Mouse (Mus musculus) c-Kit-negative CD71-positive TER-119-positive erythroid progenitor cells, embryonic 14.5 days (primary cell): ENCODE data around the gene 4930426L09Rik.

ENCODE experiments used
- DNase-seq: peaks from one replicate; pipeline ENCODE4 v3.0.0-alpha.2; 2013; ENCODE audit warnings: low read depth, low spot score

Gene 4930426L09Rik

GRCm38 (mm10) chr2:18970461-18970860, 27.7 kb upstream of the 4930426L09Rik start:
- no peak for DNase-seq

DNA sequence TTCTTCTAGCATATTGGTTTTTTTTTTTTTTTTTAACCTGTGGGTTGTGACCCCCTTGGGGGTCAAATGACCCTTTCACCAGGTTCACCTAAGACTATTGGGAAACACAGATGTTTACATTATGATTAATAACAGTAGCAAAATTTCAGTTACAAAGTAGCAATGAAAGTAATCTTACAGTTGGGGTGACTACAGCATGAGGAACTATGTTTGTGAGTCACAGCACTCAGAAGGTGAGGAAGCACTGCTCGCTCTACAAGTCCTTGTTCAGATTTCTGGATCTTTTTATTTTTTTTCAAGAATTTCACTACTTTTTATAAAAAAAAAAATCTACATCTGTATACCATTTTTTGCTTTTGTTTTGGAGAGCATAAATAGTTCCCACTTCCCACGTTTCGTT, 26.6 kb upstream of the 4930426L09Rik start:
- no peak for DNase-seq

DNA sequence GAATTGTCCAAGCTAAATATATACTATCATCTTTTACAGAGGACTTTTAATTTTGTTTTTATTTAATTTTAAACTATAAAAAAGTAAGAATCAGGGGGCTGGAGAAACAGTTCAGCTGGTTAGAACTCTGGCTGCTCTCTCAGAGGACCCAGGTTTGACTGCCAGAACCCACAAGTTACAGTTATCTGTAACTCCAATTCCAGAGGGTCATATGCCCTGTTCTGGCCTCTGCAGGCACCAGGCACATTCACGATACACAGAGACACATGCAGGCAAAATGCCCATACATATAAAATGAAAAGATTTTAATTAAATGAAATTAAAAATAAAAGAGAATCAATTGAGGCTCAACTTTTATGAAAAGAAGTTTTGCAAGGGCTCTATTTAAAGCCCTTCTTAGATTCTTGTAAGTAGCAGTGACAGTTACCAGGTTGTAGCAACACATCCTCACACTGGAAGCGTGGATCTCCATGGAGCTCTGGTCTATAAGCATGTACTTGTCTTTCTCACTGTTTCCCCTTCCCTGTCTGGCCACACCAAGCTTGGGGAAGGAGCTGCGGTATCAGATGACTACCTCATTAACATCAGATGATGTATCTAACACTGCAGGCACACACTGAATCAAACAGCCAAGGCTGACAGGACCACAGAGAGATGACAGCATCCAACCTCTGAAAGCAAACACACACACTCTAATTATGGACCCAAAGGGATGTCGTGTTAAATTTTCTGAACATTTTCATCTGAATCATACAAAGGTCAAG, 23.1 kb upstream of the 4930426L09Rik start:
- no peak for DNase-seq

GRCm38 (mm10) chr2:18976175-18976574, 22.0 kb upstream of the 4930426L09Rik start:
- DNase-seq = no peak

GRCm38 (mm10) chr2:18977201-18977805, 20.8 kb upstream of the 4930426L09Rik start:
- DNase-seq = no peak

- DNase-seq = no peak
These were observed 19.1 kb upstream of the 4930426L09Rik start for GRCm38 (mm10) chr2:18979046-18979445.

- no peak for DNase-seq
These were observed 18.5 kb upstream of the 4930426L09Rik start for GRCm38 (mm10) chr2:18979675-18980074.

DNA sequence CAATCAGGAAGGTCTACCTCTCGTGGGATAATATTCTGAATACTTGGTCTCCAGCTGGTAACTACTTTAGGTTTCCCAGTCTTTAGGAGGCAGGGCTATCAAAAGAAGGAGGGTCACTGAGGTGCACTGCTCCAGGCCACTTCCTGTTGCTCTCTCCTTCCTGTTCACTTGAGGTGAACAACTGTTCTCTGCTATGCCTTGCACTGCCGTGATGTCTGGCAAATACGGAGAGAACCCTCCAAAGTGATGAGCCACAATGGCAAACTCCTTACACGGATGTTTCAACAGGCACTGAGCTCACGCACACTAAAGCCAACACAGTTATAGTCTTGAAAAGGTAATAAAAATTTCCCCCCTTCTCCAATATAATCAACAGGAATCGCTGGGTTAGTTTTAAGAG, 15.6 kb upstream of the 4930426L09Rik start:
- DNase-seq = no peak

- DNase-seq = no peak
These were observed 14.6 kb upstream of the 4930426L09Rik start for GRCm38 (mm10) chr2:18983546-18983945.

DNA sequence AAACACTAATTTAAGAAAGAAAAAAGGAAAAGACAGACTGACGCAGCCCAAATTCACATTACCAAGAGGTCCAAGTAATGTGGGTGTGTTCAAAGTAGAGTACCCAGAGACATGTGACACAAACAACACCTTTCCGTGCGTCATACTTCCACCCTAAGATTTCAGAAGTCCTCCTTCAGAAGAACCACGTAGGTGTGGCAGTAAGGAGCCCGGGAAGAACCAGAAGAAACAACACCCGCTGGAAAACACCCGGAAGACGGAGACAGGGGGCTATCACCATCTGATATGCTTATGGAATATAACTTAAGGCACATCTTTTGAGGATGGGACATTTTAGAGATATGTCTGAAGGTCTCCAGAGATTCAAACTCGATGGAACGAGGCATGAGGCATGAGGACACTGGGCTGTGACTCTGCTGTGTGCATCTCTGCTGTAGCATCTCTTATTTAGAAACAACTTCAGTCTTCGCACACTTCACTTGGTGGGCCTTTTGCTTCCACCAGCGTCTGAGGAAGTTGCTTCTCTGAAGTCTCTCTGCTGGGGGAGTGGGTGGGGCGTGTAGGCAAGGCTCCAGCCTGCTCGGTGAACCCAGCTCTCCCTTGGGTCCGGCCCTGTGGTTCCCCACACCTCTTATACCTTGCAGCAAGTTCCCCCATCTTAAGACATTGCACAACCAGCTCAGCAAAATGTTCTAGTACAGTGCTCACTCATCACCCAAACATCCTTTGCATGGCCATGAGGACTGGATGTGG, 13.9 kb upstream of the 4930426L09Rik start:
- DNase-seq = no peak

DNA sequence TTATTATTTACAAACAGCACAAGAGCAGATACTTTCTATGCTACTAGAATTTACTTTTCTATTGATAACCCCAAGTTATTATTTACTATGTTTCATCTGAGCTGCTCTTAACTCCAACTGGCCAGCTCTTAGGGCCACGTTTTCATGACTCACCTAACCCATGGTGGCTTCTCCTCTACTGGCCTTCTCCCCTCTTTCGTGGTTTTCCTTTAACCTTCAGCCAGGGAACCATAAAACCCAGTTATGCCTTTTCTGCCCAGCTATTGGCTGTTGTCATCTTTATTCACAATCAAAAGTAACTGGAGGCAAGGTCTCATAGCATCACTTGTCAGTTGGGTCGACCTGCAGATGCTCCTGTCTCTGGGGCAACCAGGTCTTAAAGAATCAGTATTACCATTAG, 12.6 kb upstream of the 4930426L09Rik start:
- DNase-seq = no peak

GRCm38 (mm10) chr2:18988885-18989284, 9.3 kb upstream of the 4930426L09Rik start:
- no peak for DNase-seq

- peak; percentile 75 for DNase-seq
These were observed 5.3 kb upstream of the 4930426L09Rik start for GRCm38 (mm10) chr2:18992512-18993510.

- DNase-seq = peak; percentile 30
These were observed 1.5 kb upstream of the 4930426L09Rik start for GRCm38 (mm10) chr2:18996451-18997211.

DNA sequence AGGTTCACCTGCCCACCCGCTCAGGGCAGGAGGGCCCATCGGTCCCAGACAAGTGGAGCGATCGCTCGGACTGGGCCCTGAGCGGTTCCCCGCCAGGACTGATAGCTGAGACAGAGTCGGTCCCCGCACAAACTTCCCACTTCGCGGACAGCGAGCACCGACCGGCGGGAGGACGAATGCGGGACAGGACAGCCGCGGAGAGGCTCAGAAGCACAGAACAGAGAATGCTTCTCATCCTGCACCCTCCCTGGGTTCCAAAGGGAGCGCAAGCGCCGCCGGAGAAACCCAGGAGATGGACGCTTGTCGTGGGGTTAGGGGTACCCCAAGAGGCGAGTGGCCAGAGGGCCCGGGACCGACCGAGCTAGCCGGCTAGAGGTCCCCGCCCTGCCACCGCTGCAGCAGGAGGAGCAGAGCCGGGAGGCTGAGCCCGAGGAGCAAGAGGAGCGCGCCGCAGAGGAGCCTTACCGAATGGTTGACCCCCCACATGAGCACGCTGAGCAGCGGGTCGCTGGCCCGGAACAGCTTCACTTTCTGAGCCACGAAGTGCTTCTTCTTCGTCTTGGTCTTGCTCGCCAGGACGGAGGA, 664 bp upstream of the 4930426L09Rik start:
- DNase-seq = peak; percentile 42

- DNase-seq = no peak
These were observed 1.3 kb downstream of the 4930426L09Rik start for GRCm38 (mm10) chr2:18999395-18999794.

DNA sequence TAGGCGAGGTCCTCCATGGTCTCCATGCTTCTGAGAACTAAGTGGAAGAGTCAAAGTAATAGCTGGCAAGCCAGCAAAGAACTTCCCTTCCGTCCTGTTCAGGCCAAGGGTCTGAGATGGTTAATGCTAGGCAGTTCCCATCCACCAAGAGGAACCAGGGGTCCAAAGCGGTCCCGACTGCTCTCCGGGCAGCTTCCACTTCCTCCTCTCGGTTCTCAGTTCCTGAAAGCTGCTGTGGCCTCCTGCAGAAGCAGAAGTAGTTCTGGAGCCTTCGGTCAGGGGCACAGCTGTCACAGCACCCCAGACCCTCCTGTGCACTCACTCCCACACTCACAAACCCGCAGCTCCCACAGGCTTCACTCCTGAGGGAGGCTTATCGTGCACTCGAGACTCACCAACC, 6.7 kb downstream of the 4930426L09Rik start:
- no peak for DNase-seq

DNA sequence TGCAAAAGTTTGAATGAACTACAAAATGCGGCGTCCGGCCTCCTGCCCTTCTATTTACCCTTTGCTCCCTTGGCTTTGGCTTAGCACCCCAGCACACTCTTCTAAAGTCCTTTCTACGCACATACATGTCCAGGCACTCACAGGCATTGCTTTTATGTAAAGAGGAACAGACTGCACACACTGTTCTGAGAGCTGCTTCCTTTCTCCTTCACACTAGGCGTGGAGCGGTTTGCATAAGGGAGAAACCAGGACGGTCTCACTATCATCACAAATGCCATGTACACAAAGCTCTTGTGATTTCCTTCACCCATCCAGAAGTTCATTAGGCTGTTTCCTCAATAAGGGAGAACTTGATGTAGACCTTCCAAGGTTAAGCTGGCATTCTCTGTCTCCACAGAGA, 8.0 kb downstream of the 4930426L09Rik start:
- no peak for DNase-seq

- DNase-seq = no peak
These were observed 9.4 kb downstream of the 4930426L09Rik start for GRCm38 (mm10) chr2:19007580-19007979.

DNA sequence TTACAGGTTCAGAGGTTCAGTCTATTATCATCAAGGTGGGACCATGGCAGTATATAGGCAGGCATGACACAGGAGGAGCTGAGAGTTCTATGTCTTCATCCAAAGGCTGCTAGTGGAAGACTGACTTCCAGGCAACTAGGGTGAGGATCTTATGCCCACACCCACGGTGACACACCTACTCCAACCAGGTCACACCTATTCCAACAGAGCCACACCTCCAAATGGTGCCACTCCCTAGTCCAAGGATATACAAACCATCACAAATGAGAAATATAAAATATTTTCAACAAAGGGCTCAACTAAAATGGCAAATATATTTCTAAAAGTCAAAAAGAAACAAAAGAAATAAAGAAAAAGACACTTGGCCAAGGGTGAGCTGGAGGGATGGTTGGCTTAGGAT, 12.4 kb downstream of the 4930426L09Rik start:
- peak; percentile 44 for DNase-seq
